Mouse (Mus musculus) lung, adult 2 months (tissue): ENCODE measurements around the gene Cwc25.

Experiments
- CTCF ChIP-seq: fragments of 200-500 bp; IDR thresholded peaks from 2 replicates; pipeline ENCODE4 v1.5.1; 2011; ENCODE audit warnings: mild to moderate bottlenecking, low read length, control low read depth; ENCODE audit not compliant: insufficient read depth
- POLR2A ChIP-seq: fragments of 200-500 bp; IDR thresholded peaks from 2 replicates; pipeline ENCODE4 v1.6.1; 2011; ENCODE audit warnings: low read depth, mild to moderate bottlenecking, control low read depth, low read length, borderline replicate concordance; ENCODE audit errors: extremely low read depth

DNA sequence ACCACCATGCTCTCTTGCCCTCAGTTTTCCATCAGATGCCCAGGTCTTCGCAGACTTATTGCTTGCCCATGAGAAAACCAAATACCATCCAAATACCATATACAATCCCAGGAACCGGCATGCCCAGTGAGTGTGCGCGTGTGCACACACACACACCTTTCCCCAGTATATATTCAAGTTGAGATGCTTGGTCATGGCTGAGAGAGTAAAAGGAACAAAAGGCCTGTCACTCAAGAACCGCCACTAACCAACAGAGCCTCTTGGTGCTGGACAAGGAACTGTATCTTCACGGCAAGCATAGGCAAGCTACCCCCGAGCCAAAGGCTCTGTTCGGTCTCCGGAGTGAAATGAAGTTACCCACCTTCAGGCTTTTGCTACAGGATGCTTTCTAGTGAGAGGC lies 23.8 kb downstream of the Cwc25 start:
- TF ChIP-seq CTCF (no peak), POLR2A (no peak)
